Mouse (Mus musculus) liver, adult 2 months (tissue): ENCODE measurements around the gene Sec1. TPM values are rescaled to one million over a fixed set of nuclear protein-coding genes. Genes with fewer than 3 reads are reported as not detected.
A peak's percentile ranks its signal among the peaks of the same experiment; 100 is the strongest.

Source experiments
- DNase-seq: peaks from one replicate; pipeline ENCODE4 v3.0.0-alpha.2; 2011; ENCODE audit warnings: low read depth, low spot score; ENCODE audit errors: extremely low read depth
- H3K27ac ChIP-seq: fragments of 200-500 bp; replicated peaks from 2 replicates; pipeline ENCODE4 v1.5.1; 2012; ENCODE audit warnings: low read depth, mild to moderate bottlenecking, control low read depth, inconsistent platforms, low read length; ENCODE audit not compliant: insufficient read depth
- H3K27me3 ChIP-seq: fragments of 200-500 bp; 2 replicates; pipeline ENCODE4 v1.6.1; 2012; ENCODE audit warnings: mild to moderate bottlenecking, moderate library complexity, low read length, inconsistent platforms; ENCODE audit not compliant: control insufficient read depth, insufficient read depth
- H3K36me3 ChIP-seq: fragments of 200-500 bp; 2 replicates; pipeline ENCODE4 v1.6.1; 2012; ENCODE audit warnings: low read length, inconsistent platforms; ENCODE audit not compliant: control insufficient read depth, insufficient read depth
- H3K4me1 ChIP-seq: fragments of 200-500 bp; 2 replicates; pipeline ENCODE4 v1.6.1; 2011; ENCODE audit warnings: low read length; ENCODE audit not compliant: control insufficient read depth, insufficient read depth
- H3K4me3 ChIP-seq: fragments of 200-500 bp; 2 replicates; pipeline ENCODE4 v1.5.1; 2011; ENCODE audit warnings: low read depth, mild to moderate bottlenecking, control low read depth, low read length, moderate library complexity; ENCODE audit not compliant: insufficient read depth
- H3K79me2 ChIP-seq: fragments of 200-500 bp; 2 replicates; pipeline ENCODE4 v1.6.1; 2012; ENCODE audit warnings: inconsistent platforms, mild to moderate bottlenecking, low read length, moderate library complexity; ENCODE audit not compliant: control insufficient read depth, insufficient read depth
- H3K9ac ChIP-seq: fragments of 200-500 bp; 2 replicates; pipeline ENCODE4 v1.6.1; 2012; ENCODE audit warnings: low read depth, mild to moderate bottlenecking, control low read depth, inconsistent platforms, low read length
- CTCF ChIP-seq: fragments of 200-500 bp; IDR thresholded peaks from 2 replicates; pipeline ENCODE4 v1.5.1; 2011; ENCODE audit warnings: low read depth, low read length, control low read depth
- POLR2A ChIP-seq: fragments of 200-500 bp; IDR thresholded peaks from 2 replicates; pipeline ENCODE4 v1.6.1; 2011; ENCODE audit warnings: low read length, control low read depth; ENCODE audit not compliant: insufficient read depth; ENCODE audit errors: extremely low read depth
- WGBS: fragments of 180-500 bp; shearing (Covaris S2); methylation state at CpG from one replicate; pipeline ENCODE4 v1.1.7; 2018; 5-methylcytosine and 5-hydroxymethylcytosine counted together
- polyA plus RNA-seq: library from polyadenylated mRNA; depleted of rRNA; stranded (reverse); fragments of >200 nt; gene quantifications from 2 replicates; pipeline ENCODE4 v1.2.3, GENCODE M21; 2012; rRNA removed
- total RNA-seq: library from RNA; depleted of rRNA; stranded (reverse); fragments of >200 nt; gene quantifications from 2 replicates; pipeline ENCODE4 v1.2.3, GENCODE M21; 2014; rRNA removed

Gene Sec1
- total RNA-seq (not detected in 2 replicates), polyA plus RNA-seq (not detected in 2 replicates)

DNA sequence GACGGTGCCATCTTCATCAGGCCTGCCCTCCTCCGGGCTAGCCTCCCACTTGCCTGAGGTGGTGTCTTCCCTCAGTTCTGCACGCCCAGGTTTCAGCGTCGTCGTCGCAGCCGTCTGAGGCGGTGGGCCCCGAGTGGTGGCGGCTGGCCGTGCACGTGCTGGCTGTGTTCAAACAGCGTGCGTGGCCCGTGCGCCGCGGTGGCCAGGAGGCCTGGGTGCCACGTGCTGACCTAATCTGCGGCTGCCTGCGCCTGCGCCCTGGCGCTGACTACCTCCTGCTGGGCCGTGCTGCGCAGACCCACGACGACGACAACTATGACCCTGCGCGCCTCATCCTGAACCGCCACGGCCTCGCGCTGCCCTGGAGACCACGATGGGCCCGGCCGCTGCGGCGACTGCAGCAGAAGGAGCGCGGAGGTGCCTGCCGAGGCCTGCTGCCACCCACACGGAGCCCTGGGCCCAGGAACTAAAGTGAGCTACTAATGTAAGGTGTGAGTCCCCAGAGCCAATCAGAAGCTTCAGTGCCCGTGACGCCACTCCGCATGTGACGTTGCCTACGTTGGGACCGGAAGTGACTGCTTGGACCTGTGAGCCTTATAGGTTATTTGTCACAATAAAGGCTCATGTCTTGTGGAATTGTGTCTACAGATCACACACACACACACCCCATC is at the start of gene Sec1:
TSS of gene Sec1 (minus strand) at position 482 of the 671 bp plus-strand sequence.
- DNase-seq, result no peak
- H3K27me3 ChIP-seq, result no peaks in the 10 kb centered on the region; the same call in 1 of the 2 replicates
- TF ChIP-seq POLR2A (no peak), CTCF (no peak)
- 92% methylated on average over 50 of the region's 50 CpGs for WGBS
- no peaks in the 10 kb centered on the region for H3K36me3 ChIP-seq
- no peak within 1 kb of the TSS for H3K9ac ChIP-seq
- H3K27ac ChIP-seq, result no peak within 1 kb of the TSS
- H3K79me2 ChIP-seq, result no peaks in the 10 kb centered on the region
- H3K4me3 ChIP-seq, result no peak within 1 kb of the TSS
- no peaks in the 10 kb centered on the region for H3K4me1 ChIP-seq

GRCm38 (mm10) chr7:45742338-45742737 is 48.1 kb upstream of the Sec1 start:
- Histone ChIP-seq H3K79me2 (no peaks in the 10 kb centered on the region), H3K4me3 (no peak overlapping the region), H3K27me3 (no peaks in the 10 kb centered on the region; the same call in 1 of the 2 replicates), H3K4me1 (no peaks in the 10 kb centered on the region), H3K36me3 (no peaks in the 10 kb centered on the region), H3K9ac (no peak overlapping the region), H3K27ac (no peak overlapping the region)
- WGBS, result 33% methylated on average over 19 of the region's 19 CpGs
- no peak for DNase-seq
- TF ChIP-seq CTCF, result no peak
- no peak for TF ChIP-seq POLR2A

GRCm38 (mm10) chr7:45741777-45742176 is 47.6 kb upstream of the Sec1 start:
- TF ChIP-seq CTCF (no peak), POLR2A (no peak)
- Histone ChIP-seq H3K4me3 (no peak overlapping the region; the same call in 1 of the 2 replicates), H3K27me3 (no peaks in the 10 kb centered on the region; the same call in 1 of the 2 replicates), H3K4me1 (no peaks in the 10 kb centered on the region), H3K27ac (no peak overlapping the region), H3K9ac (no peak overlapping the region), H3K36me3 (no peaks in the 10 kb centered on the region), H3K79me2 (no peaks in the 10 kb centered on the region)
- WGBS, result 50% methylated on average over 11 of the region's 11 CpGs
- DNase-seq, result no peak

DNA sequence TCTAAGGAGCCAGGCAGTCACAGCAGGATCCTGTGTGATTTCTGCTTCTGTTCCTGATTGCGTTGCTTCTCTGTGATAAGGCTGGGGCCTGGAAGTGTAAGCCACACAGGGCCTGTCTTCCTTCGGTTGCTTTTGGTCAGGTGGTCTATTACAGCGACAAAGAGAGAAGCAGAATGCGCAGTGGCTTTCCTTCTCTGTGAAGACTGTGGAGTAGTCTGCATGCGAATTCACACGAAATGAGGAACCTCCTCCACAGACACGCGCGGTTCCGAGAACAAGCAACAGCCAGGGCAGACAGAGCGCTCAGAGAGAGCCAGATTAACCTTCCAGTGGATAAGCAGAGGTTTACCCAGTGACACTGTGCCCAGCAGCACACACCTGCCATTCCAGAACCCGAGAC is 47.1 kb upstream of the Sec1 start:
- Histone ChIP-seq H3K4me1 (no peaks in the 10 kb centered on the region), H3K36me3 (no peaks in the 10 kb centered on the region), H3K9ac (no peak overlapping the region), H3K4me3 (no peak overlapping the region), H3K79me2 (no peaks in the 10 kb centered on the region), H3K27ac (no peak overlapping the region), H3K27me3 (no peaks in the 10 kb centered on the region)
- no peak for TF ChIP-seq POLR2A
- DNase-seq, result no peak
- WGBS, result 81% methylated on average over 12 of the region's 12 CpGs

- no peak for TF ChIP-seq POLR2A
- no peak for TF ChIP-seq CTCF
- no peaks in the 10 kb centered on the region for H3K79me2 ChIP-seq
- no peaks in the 10 kb centered on the region for H3K4me1 ChIP-seq
- H3K27ac ChIP-seq, result no peak overlapping the region
- H3K9ac ChIP-seq, result no peak overlapping the region
- no peaks in the 10 kb centered on the region for H3K27me3 ChIP-seq
- H3K36me3 ChIP-seq, result no peaks in the 10 kb centered on the region
- 69% methylated on average over 10 of the region's 10 CpGs for WGBS
- no peak for DNase-seq
- H3K4me3 ChIP-seq, result no peak overlapping the region
These were observed 45.6 kb upstream of the Sec1 start for GRCm38 (mm10) chr7:45739820-45740219.

DNA sequence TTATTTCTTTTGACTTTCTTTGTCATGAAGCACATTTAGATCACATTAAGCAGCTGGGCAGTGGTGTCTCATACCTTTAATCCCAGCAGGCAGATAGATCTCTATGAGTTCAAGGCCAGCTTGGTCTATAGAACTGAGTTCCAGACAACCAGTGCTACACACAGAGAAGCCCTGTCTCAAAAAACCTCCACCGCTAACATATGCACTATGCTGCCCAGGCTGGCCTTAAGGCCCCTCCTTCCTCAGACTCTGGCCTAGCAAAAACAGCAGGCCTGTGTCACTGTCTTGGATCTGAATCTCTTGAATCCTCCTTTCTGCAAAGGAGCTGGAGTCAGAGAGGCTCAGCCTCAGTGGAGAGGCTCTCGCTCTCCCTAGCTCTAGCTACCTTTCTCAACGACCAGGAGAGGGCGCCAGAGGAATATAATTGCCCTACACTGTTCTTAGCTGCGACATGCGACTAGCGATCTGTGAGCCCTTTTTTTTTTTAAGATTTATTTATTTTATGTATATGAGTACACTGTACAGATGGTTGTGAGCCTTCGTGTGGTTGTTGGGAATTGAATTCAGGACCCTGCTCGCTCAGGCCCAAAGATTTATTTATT is 45.1 kb upstream of the Sec1 start:
- WGBS, result 9% methylated on average over 9 of the region's 9 CpGs

More for the DNA sequence above, 45.1 kb upstream of the Sec1 start:
- DNase-seq, result peak; percentile 59
- H3K27me3 ChIP-seq, result no peaks in the 10 kb centered on the region
- H3K36me3 ChIP-seq, result no peaks in the 10 kb centered on the region
- no peaks in the 10 kb centered on the region for H3K4me1 ChIP-seq
- no peaks in the 10 kb centered on the region for H3K79me2 ChIP-seq
- H3K4me3 ChIP-seq, result no peak overlapping the region
- H3K27ac ChIP-seq, result no peak overlapping the region
- TF ChIP-seq CTCF, result peak; percentile 78
- TF ChIP-seq POLR2A, result no peak
- H3K9ac ChIP-seq, result no peak overlapping the region
